ENCODE assay signal across 35 mouse cellular contexts in genomic region chr2:51762866-51763265, GRCm38 (mm10).
"Had no signal": no experiment of that assay in that cellular context is flagged by ENCODE, and none has a peak within 500 bp of the region (broad histone marks: within the 10 kb centered on the region; RNA-seq: fewer than 3 reads in every experiment).

No protein-coding gene starts in this region.

- H3K27me3 ChIP-seq: heart, embryonic 12.5 days; heart, embryonic 13.5 days; heart, embryonic 15.5 days; hindbrain, embryonic 12.5 days; hindbrain, embryonic 13.5 days; hindbrain, embryonic 15.5 days; intestine, embryonic 15.5 days; kidney, embryonic 15.5 days had no signal

- H3K9ac ChIP-seq: heart, embryonic 12.5 days; heart, embryonic 13.5 days; heart, embryonic 15.5 days; hindbrain, embryonic 12.5 days; hindbrain, embryonic 13.5 days; hindbrain, embryonic 14.5 days; hindbrain, embryonic 15.5 days; intestine, embryonic 15.5 days; kidney, embryonic 15.5 days had no signal

- H3K4me1 ChIP-seq: intestine, embryonic 15.5 days had no signal

- H3K9me3 ChIP-seq: heart, embryonic 10.5 days; heart, embryonic 12.5 days; heart, embryonic 13.5 days; heart, embryonic 15.5 days; hindbrain, embryonic 10.5 days; hindbrain, embryonic 12.5 days; hindbrain, embryonic 13.5 days; hindbrain, embryonic 15.5 days; intestine, embryonic 15.5 days; kidney, embryonic 15.5 days had no signal

- ATAC-seq: hindbrain, embryonic 16.5 days; hindbrain, postnatal 0 days; inflammation-experienced regulatory T-cells, adult 6 months; intestine, embryonic 15.5 days; intestine, embryonic 16.5 days; intestine, postnatal 0 days had no signal

- H3K4me2 ChIP-seq: heart, embryonic 11.5 days; heart, embryonic 12.5 days; heart, embryonic 13.5 days; heart, embryonic 15.5 days; hindbrain, embryonic 12.5 days; hindbrain, embryonic 13.5 days; hindbrain, embryonic 14.5 days; hindbrain, embryonic 15.5 days; intestine, embryonic 15.5 days; kidney, embryonic 15.5 days had no signal

- H3K36me3 ChIP-seq: heart, embryonic 10.5 days; heart, embryonic 12.5 days; heart, embryonic 13.5 days; heart, embryonic 15.5 days; hindbrain, embryonic 10.5 days; hindbrain, embryonic 12.5 days; hindbrain, embryonic 13.5 days; hindbrain, embryonic 15.5 days; intestine, embryonic 15.5 days; kidney, embryonic 15.5 days had no signal

- H3K27ac ChIP-seq: heart, embryonic 10.5 days; heart, embryonic 13.5 days; heart, embryonic 15.5 days; hindbrain, embryonic 10.5 days; hindbrain, embryonic 12.5 days; hindbrain, embryonic 13.5 days; hindbrain, embryonic 14.5 days; hindbrain, embryonic 15.5 days; hindbrain, postnatal 0 days; intestine, embryonic 15.5 days; kidney, embryonic 15.5 days; kidney, postnatal 0 days; layer of hippocampus, adult 2 months had no signal

- H3K4me3 ChIP-seq: heart, embryonic 10.5 days; heart, embryonic 12.5 days; heart, embryonic 13.5 days; heart, embryonic 15.5 days; hindbrain, embryonic 10.5 days; hindbrain, embryonic 12.5 days; hindbrain, embryonic 13.5 days; hindbrain, embryonic 15.5 days; intestine, embryonic 15.5 days; kidney, embryonic 15.5 days; layer of hippocampus, adult 2 months had no signal

- DNase-seq: heart, postnatal 10 days; heart, postnatal 14 days; heart, postnatal 36 days; heart, postnatal 4 days; kidney, adult 11 months; kidney, adult 18-20 months; kidney, adult 2 months; kidney, adult 8-10 months; kidney, adult 9 months; kidney, postnatal 10 days; kidney, postnatal 14 days; kidney, postnatal 25 days; kidney, postnatal 36 days; kidney, postnatal 4 days; layer of hippocampus, adult 9-11 months; layer of hippocampus, postnatal 36 days had no signal
